Mouse (Mus musculus) small intestine, adult 2 months (tissue): ENCODE data around the gene Ap4b1. TPM values are rescaled to one million over a fixed set of nuclear protein-coding genes. Genes with fewer than 3 reads are reported as not detected.
"Not testable (repeated sequence)": the region's sequence is repeated elsewhere in the genome, so short reads cannot be mapped to it uniquely, and the experiment has no call there.

ENCODE experiments used
- H3K27ac ChIP-seq: fragments of 200-500 bp; 2 replicates; pipeline ENCODE4 v1.5.1; 2012; ENCODE audit warnings: low read depth, low read length, control low read depth, inconsistent platforms; ENCODE audit not compliant: insufficient read depth
- H3K27me3 ChIP-seq: fragments of 200-500 bp; 2 replicates; pipeline ENCODE4 v1.6.1; 2012; ENCODE audit warnings: mild to moderate bottlenecking, moderate library complexity, low read length, inconsistent platforms; ENCODE audit not compliant: control insufficient read depth, insufficient read depth
- H3K36me3 ChIP-seq: fragments of 200-500 bp; 2 replicates; pipeline ENCODE4 v1.6.1; 2012; ENCODE audit warnings: mild to moderate bottlenecking, low read length, control low read depth, inconsistent platforms; ENCODE audit not compliant: control insufficient read depth, insufficient read depth
- H3K4me1 ChIP-seq: fragments of 200-500 bp; 2 replicates; pipeline ENCODE4 v1.6.1; 2012; ENCODE audit warnings: low read length, inconsistent platforms, mixed read lengths; ENCODE audit not compliant: control insufficient read depth, insufficient read depth, insufficient read length
- H3K4me3 ChIP-seq: fragments of 200-500 bp; 2 replicates; pipeline ENCODE4 v1.5.1; 2012; ENCODE audit warnings: low read depth, mild to moderate bottlenecking, control low read depth, inconsistent platforms, low read length, moderate library complexity
- CTCF ChIP-seq: fragments of 200-500 bp; IDR thresholded peaks from 2 replicates; pipeline ENCODE4 v1.5.1; 2012; ENCODE audit warnings: low read depth, mild to moderate bottlenecking, control low read depth, inconsistent platforms, low read length, moderate library complexity, mixed read lengths; ENCODE audit not compliant: insufficient replicate concordance, insufficient read length; ENCODE audit errors: extremely low read depth
- POLR2A ChIP-seq: fragments of 200-500 bp; IDR thresholded peaks from 2 replicates; pipeline ENCODE4 v1.6.1; 2012; ENCODE audit warnings: low read depth, mild to moderate bottlenecking, control low read depth, inconsistent platforms, low read length, moderate library complexity
- WGBS: fragments of 180-500 bp; shearing (Covaris S2); methylation state at CpG from one replicate; pipeline ENCODE4 v1.1.7; 2018; 5-methylcytosine and 5-hydroxymethylcytosine counted together
- polyA plus RNA-seq: library from polyadenylated mRNA; depleted of rRNA; stranded (reverse); fragments of >200 nt; gene quantifications from 2 replicates; pipeline ENCODE4 v1.2.3, GENCODE M21; 2012

Ap4b1 gene
- polyA plus RNA-seq, 1 experiment = 9.4 TPM

GRCm38 (mm10) chr3:103789891-103790345 lies 19.4 kb upstream of the Ap4b1 start:
- Histone ChIP-seq H3K27me3 (no peaks in the 10 kb centered on the region), H3K36me3 (no peaks in the 10 kb centered on the region), H3K4me3 (peak overlapping the region; percentile 81), H3K4me1 (peaks cover 7% of the 10 kb centered on the region; the same call in 1 of the 2 replicates), H3K27ac (peak overlapping the region; percentile 69)
- WGBS = under 1% methylated on average over 14 of the region's 14 CpGs
- TF ChIP-seq CTCF = no peak
- TF ChIP-seq POLR2A = no peak

- Histone ChIP-seq H3K27ac (peak overlapping the region; percentile 69), H3K4me3 (peak overlapping the region; percentile 81), H3K36me3 (no peaks in the 10 kb centered on the region), H3K27me3 (no peaks in the 10 kb centered on the region), H3K4me1 (peaks cover 7% of the 10 kb centered on the region; the same call in 1 of the 2 replicates)
- no peak for TF ChIP-seq POLR2A
- no peak for TF ChIP-seq CTCF
- 1% methylated on average over 57 of the region's 61 CpGs for WGBS
These were observed 18.8 kb upstream of the Ap4b1 start for GRCm38 (mm10) chr3:103790346-103791145.

- TF ChIP-seq POLR2A (peak; percentile 93), CTCF (no peak)
- 9% methylated on average over 49 of the region's 49 CpGs for WGBS
- H3K27ac ChIP-seq = peak within 1 kb of the TSS; percentile 92
- H3K4me3 ChIP-seq = peak within 1 kb of the TSS; percentile 81
- H3K27me3 ChIP-seq = no peaks in the 10 kb centered on the region
- no peaks in the 10 kb centered on the region for H3K36me3 ChIP-seq
- peaks cover 7% of the 10 kb centered on the region; the same call in 1 of the 2 replicates for H3K4me1 ChIP-seq
These were observed 17.9 kb upstream of the Ap4b1 start, which contains the start of gene Hipk1 for GRCm38 (mm10) chr3:103791230-103792110. Gene Hipk1 (minus strand): TSS chr3:103791563.

DNA sequence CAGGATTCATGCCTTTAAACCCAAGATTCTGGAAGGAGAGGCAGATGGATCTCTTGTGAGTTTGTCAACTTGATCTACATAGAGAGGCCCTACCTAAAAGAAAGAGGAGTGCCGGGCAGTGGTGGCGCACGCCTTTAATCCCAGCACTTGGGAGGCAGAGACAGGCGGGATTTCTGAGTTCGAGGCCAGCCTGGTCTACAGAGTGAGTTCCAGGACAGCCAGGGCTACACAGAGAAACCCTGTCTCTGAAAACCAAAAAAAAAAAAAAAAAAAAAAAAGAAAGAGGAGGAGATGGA lies 17.3 kb upstream of the Ap4b1 start:
- H3K4me1 ChIP-seq, H3K27me3 ChIP-seq, H3K27ac ChIP-seq, H3K4me3 ChIP-seq, H3K36me3 ChIP-seq: not testable (repeated sequence)
- 84% methylated on average over 5 of the region's 5 CpGs for WGBS

GRCm38 (mm10) chr3:103792566-103792965 lies 16.8 kb upstream of the Ap4b1 start:
- Histone ChIP-seq H3K36me3 (no peaks in the 10 kb centered on the region), H3K4me3 (no peak overlapping the region), H3K27ac (no peak overlapping the region), H3K4me1 (peaks cover 7% of the 10 kb centered on the region; the same call in 1 of the 2 replicates), H3K27me3 (no peaks in the 10 kb centered on the region)
- WGBS = 80% methylated on average over 1 of the region's 1 CpGs
- TF ChIP-seq POLR2A (no peak), CTCF (no peak)

DNA sequence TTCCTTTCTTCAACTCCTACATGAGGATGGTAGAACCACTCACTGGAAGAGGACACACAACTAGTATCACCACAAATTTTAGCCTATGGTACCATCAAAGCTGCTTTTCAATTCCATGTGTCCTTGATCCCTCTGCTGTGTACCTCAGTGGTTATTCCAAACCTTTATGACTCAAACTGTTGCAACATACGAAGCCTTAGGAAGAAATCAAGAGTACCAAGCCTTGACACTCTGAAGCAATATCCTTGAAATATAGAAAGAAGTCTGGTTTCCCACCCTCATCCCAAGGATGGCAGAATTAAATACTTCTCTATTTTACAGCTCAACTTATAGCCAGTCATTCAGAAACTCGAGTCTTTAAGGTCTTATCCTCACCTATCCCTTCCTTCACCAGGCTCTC lies 12.9 kb upstream of the Ap4b1 start:
- TF ChIP-seq POLR2A (no peak), CTCF (no peak)
- no peaks in the 10 kb centered on the region for H3K27me3 ChIP-seq
- 56% methylated on average over 2 of the region's 2 CpGs for WGBS
- no peak overlapping the region for H3K4me3 ChIP-seq
- peaks cover 1% of the 10 kb centered on the region; the same call in 1 of the 2 replicates for H3K4me1 ChIP-seq
- H3K27ac ChIP-seq = no peak overlapping the region
- H3K36me3 ChIP-seq = no peaks in the 10 kb centered on the region

- H3K27me3 ChIP-seq = no peaks in the 10 kb centered on the region
- no peak overlapping the region for H3K27ac ChIP-seq
- H3K36me3 ChIP-seq = peaks cover 11% of the 10 kb centered on the region
- no peak overlapping the region for H3K4me3 ChIP-seq
- TF ChIP-seq POLR2A (no peak), CTCF (no peak)
- peaks cover 12% of the 10 kb centered on the region; the same call in 1 of the 2 replicates for H3K4me1 ChIP-seq
- WGBS = 86% methylated on average over 2 of the region's 2 CpGs
These were observed 9.8 kb upstream of the Ap4b1 start for GRCm38 (mm10) chr3:103799507-103799906.
